Mouse (Mus musculus): Measurements from ENCODE around the gene Taar9. TPM values are rescaled to one million over a fixed set of nuclear protein-coding genes. Genes with fewer than 3 reads are reported as not detected.
"Not testable (repeated sequence)": the region's sequence is repeated elsewhere in the genome, so short reads cannot be mapped to it uniquely, and the experiment has no call there.

The Taar9 gene
- total RNA-seq, 2 experiments from 2014 or later: not detected

DNA sequence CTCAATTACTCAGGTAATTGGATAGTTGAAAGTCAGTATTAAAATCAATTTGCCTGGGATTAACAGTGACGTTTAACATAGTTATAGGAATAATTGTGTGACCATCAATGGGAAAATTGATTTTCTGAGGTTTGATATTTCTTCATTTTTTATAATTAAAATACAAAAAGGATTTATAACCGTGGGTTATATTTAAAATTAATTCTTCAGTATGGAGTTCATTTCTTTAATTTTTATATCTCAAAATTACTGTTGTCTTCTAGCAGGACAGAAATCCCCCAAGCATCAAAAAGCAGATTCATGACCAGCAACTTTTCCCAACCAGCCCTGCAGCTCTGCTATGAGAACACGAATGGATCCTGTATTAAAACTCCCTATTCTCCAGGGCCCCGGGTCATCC, 33.1 kb downstream of the Taar9 start, which contains the start of gene Taar8a:
Gene Taar8a, plus strand, starts transcription at position 301 of the 400 bp plus-strand sequence.
- DNase-seq: not testable (repeated sequence)

DNA sequence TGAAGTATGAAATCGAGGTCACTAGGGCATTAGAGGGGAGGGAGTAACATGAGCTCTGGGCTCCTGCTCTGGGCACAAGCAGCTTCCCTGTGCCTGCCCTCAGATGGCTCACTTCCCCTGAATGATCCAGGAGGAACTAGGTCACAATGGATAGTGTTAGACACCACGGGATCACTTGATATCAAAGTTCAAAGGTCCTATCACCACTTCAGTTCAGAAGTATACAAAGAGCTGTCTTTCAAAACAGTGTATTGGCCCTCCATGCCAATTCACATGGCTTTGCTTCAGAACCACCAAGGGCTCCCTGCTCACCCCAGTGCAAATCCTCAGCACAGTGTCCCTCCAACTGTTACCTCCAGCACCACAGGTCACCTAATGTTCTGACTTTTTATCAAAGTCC, 34.6 kb downstream of the Taar9 start:
- not testable (repeated sequence) for DNase-seq

DNA sequence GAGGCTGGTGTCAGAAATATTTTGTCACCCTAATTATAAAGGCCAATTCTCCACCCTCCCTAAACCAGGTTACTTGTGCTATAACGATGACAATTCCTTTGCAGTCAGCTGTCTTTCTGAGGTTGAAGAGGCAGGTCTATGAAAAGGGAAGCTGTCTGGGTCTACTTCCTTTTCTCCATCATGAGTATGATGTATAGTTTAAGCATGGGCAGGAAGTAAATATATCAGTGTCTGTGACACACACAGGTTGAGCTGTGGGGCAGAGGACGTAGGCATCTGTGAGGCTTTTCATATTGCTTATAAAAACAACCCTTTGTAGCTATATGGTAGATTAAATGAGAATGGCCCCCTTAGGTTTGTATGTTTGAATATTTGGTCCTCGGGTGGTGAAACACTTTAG, 50.3 kb downstream of the Taar9 start:
- DNase-seq: no peak

Other genes starting within 250 kb of the Taar9 start
- gene Vnn1, start 214.8 kb downstream of the Taar9 start, total RNA-seq (2021): 10 to 100 TPM; 23.2 to 27.0 TPM
- not detected for gene Taar1, start 189.2 kb downstream of the Taar9 start, total RNA-seq (2021)
- gene Taar2, start 171.0 kb downstream of the Taar9 start, total RNA-seq (2021): not detected
- not detected for gene Taar3, start 160.0 kb downstream of the Taar9 start, total RNA-seq (2021)
- gene Taar4, start 149.0 kb downstream of the Taar9 start, total RNA-seq (2021): not detected
- not detected for gene Taar5, start 138.8 kb downstream of the Taar9 start, total RNA-seq (2021)
- not detected for gene Taar6, start 123.9 kb downstream of the Taar9 start, total RNA-seq (2021)
- gene Taar7a, start 116.1 kb downstream of the Taar9 start, total RNA-seq (2021): not detected
- gene Taar7b, start 109.6 kb downstream of the Taar9 start, total RNA-seq (2021): not detected
- gene Taar7d, start 82.3 kb downstream of the Taar9 start, total RNA-seq (2021): not detected
- gene Taar7e, start 71.9 kb downstream of the Taar9 start, total RNA-seq (2021): not detected
- gene Taar7f, start 60.0 kb downstream of the Taar9 start, total RNA-seq (2021): not detected
- gene Taar8a, start 33.0 kb downstream of the Taar9 start, total RNA-seq (2021): not detected
- not detected for gene Taar8b, start 17.2 kb downstream of the Taar9 start, total RNA-seq (2021)
- not detected for gene Taar8c, start 7.6 kb downstream of the Taar9 start, total RNA-seq (2021)
- gene Stx7, start 39.8 kb upstream of the Taar9 start, total RNA-seq (2021): 10 to 100 TPM; 92.2 to 97.9 TPM
- 1 to 10 TPM; 1.0 to 1.9 TPM for gene Moxd1, start 114.0 kb upstream of the Taar9 start, total RNA-seq (2021)

Measured in adrenal gland, postnatal 10 days (tissue).